Mouse (Mus musculus): ENCODE measurements at regions not wholly inside any gene's neighbourhood (a gene's known extent, or its start where the extent isn't known, plus 50 kb on each side); places are given as distances from the start of the nearest gene placed in this dataset.

GRCm38 (mm10) chr11:86408686-86409579, 51.5 kb upstream of the Med13 start:
- no peak for ATAC-seq (ENCODE audit: extremely low read depth, insufficient number of reproducible peaks, low FRiP score, poor library complexity, severe bottlenecking)

GRCm38 (mm10) chr11:86409580-86409947, 52.2 kb upstream of the Med13 start:
- ATAC-seq (ENCODE audit: extremely low read depth, insufficient number of reproducible peaks, low FRiP score, poor library complexity, severe bottlenecking): no peak

- peak; percentile 94 for ATAC-seq (ENCODE audit: extremely low read depth, insufficient number of reproducible peaks, low FRiP score, poor library complexity, severe bottlenecking)
Observed at GRCm38 (mm10) chr11:86410521-86410920, 53.1 kb upstream of the Med13 start.

- no peak for ATAC-seq (ENCODE audit: extremely low read depth, insufficient number of reproducible peaks, low FRiP score, poor library complexity, severe bottlenecking)
Observed at GRCm38 (mm10) chr11:86412772-86413390, 55.5 kb upstream of the Med13 start.

- no peak for ATAC-seq (ENCODE audit: extremely low read depth, insufficient number of reproducible peaks, low FRiP score, poor library complexity, severe bottlenecking)
Observed at GRCm38 (mm10) chr11:86416471-86416870, 59.1 kb upstream of the Med13 start.

GRCm38 (mm10) chr11:86417164-86417563, 59.8 kb upstream of the Med13 start:
- no peak for ATAC-seq (ENCODE audit: extremely low read depth, insufficient number of reproducible peaks, low FRiP score, poor library complexity, severe bottlenecking)

- no peak for ATAC-seq (ENCODE audit: extremely low read depth, insufficient number of reproducible peaks, low FRiP score, poor library complexity, severe bottlenecking)
Observed at GRCm38 (mm10) chr11:86419810-86420483, 62.5 kb upstream of the Med13 start.

GRCm38 (mm10) chr11:86428926-86429325, 55.5 kb upstream of the Rnft1 start:
- 0 out of 2 replicates have a peak, but pooled peaks have one; percentile 19 for ATAC-seq (ENCODE audit: extremely low read depth, insufficient number of reproducible peaks, low FRiP score, poor library complexity, severe bottlenecking)

- ATAC-seq (ENCODE audit: extremely low read depth, insufficient number of reproducible peaks, low FRiP score, poor library complexity, severe bottlenecking): no peak
Observed at GRCm38 (mm10) chr11:86430287-86430686, 54.2 kb upstream of the Rnft1 start.

GRCm38 (mm10) chr11:86431550-86431949, 52.9 kb upstream of the Rnft1 start:
- no peak for ATAC-seq (ENCODE audit: extremely low read depth, insufficient number of reproducible peaks, low FRiP score, poor library complexity, severe bottlenecking)

GRCm38 (mm10) chr11:86434106-86434505, 50.4 kb upstream of the Rnft1 start:
- no peak for ATAC-seq (ENCODE audit: extremely low read depth, insufficient number of reproducible peaks, low FRiP score, poor library complexity, severe bottlenecking)

Measured in neutrophil, adult 5-6 weeks (primary cell).